8 mouse cellular contexts compared by ENCODE assay signal in the genomic region with DNA sequence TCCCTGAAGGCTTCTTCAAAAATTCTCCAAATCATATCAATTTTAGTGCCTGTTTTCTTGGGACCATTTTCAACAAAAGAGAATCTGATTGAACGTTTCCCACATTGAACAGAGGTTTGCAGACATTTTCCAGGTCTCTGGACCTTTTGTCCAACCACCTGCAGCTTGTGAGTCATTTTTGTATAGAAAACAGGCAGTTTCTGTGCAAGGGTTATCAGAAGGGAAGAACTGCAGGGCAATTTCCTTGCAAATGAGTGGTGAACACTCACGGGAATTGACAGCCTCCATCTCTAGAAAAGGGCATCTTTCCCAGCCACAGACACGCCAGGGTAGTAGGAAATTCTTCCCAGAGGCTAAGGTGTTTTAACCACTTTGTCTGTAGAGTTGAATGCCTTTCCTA. TPM values are rescaled to one million over a fixed set of nuclear protein-coding genes. Genes with fewer than 3 reads are reported as not detected.
DNase-seq lines count a peak whose midpoint lies in the region; ATAC-seq and TF ChIP-seq lines count a peak whose summit lies in the region.

No protein-coding gene starts in this region.

- TF ChIP-seq POLR2A in ES-Bruce4 (IDR thresholded peaks at IDR 0.05; ENCODE audit: insufficient read depth, low read length) = no peak

- H3K4me1 ChIP-seq in heart, embryonic 12.5 days (replicated peaks) = no peaks in the 10 kb centered on the region
- H3K4me1 ChIP-seq in ES-Bruce4 (ENCODE audit: control insufficient read depth, insufficient read depth, low read length) = no peaks in the 10 kb centered on the region
- H3K4me1 ChIP-seq in forebrain, embryonic 14.5 days (ENCODE audit: control insufficient read depth, insufficient read depth, low read length) = 0 out of 2 replicates have a peak, but pooled peaks cover 3% of the 10 kb centered on the region
- H3K4me1 ChIP-seq in liver, embryonic 14.5 days (replicated peaks; ENCODE audit: control insufficient read depth in 2 of 2, insufficient read depth in 2 of 2, low read length in 1 of 2) = peaks cover 0 to 6% of the 10 kb centered on the region in 2 experiments; a peak in 2 of 4 replicates

- no peak for TF ChIP-seq CTCF in ES-Bruce4 (IDR thresholded peaks at IDR 0.05; ENCODE audit: low read depth, low read length)
- TF ChIP-seq CTCF in liver, embryonic 14.5 days (IDR thresholded peaks at IDR 0.05; ENCODE audit: low read depth) = no peak

- no peak overlapping the region for H3K4me3 ChIP-seq in heart, embryonic 12.5 days
- H3K4me3 ChIP-seq in ES-Bruce4 (ENCODE audit: low read depth, low read length) = no peak overlapping the region
- H3K4me3 ChIP-seq in forebrain, embryonic 14.5 days (ENCODE audit: low read depth, low read length) = no peak overlapping the region
- no peak overlapping the region for H3K4me3 ChIP-seq in liver, embryonic 14.5 days (ENCODE audit: insufficient read depth in 1 of 2, low read depth in 2 of 2, low read length in 2 of 2)

- TF ChIP-seq EP300 in ES-Bruce4 (IDR thresholded peaks at IDR 0.05; ENCODE audit: insufficient read depth, low read depth, low read length) = no peak
- TF ChIP-seq EP300 in liver, embryonic 14.5 days (IDR thresholded peaks at IDR 0.05; ENCODE audit: low read depth) = no peak

- H3K27me3 ChIP-seq in heart, embryonic 12.5 days (replicated peaks) = no peaks in the 10 kb centered on the region
- no peaks in the 10 kb centered on the region for H3K27me3 ChIP-seq in ES-Bruce4 (ENCODE audit: control insufficient read depth, insufficient read depth, low read length, poor library complexity, severe bottlenecking)
- H3K27me3 ChIP-seq in forebrain, embryonic 14.5 days (replicated peaks; ENCODE audit: control insufficient read depth, insufficient read depth, low read length) = no peaks in the 10 kb centered on the region
- H3K27me3 ChIP-seq in liver, embryonic 14.5 days (ENCODE audit: control insufficient read depth, insufficient read depth, low read length) = no peaks in the 10 kb centered on the region

- no peak overlapping the region for H3K9ac ChIP-seq in heart, embryonic 12.5 days
- H3K9ac ChIP-seq in ES-Bruce4 (ENCODE audit: low read depth, poor library complexity, severe bottlenecking) = peak overlapping the region; percentile 80
- H3K9ac ChIP-seq in forebrain, embryonic 14.5 days (ENCODE audit: low read length) = no peak overlapping the region
- peak overlapping the region; percentile 75; the same call in 1 of the 2 replicates for H3K9ac ChIP-seq in liver, embryonic 14.5 days (replicated peaks)

- WGBS in heart, embryonic 12.5 days = 56% methylated on average over 3 of the region's 3 CpGs
- WGBS in forebrain, embryonic 14.5 days = 32% methylated on average over 3 of the region's 3 CpGs
- 50% methylated on average over 3 of the region's 3 CpGs for WGBS in liver, embryonic 14.5 days (ENCODE audit: insufficient replicate concordance)

- intact Hi-C loops in heart, postnatal 10 days (cut with DNase I) = loop anchor here (2.0 to 10.0 kb wide), 3 partner anchors 49 to 1519 kb away; no protein-coding TSS in a partner anchor

- H3K27ac ChIP-seq in heart, embryonic 12.5 days (ENCODE audit: poor library complexity, severe bottlenecking) = no peak overlapping the region
- peak overlapping the region; percentile 25; the same call in 1 of the 2 replicates for H3K27ac ChIP-seq in ES-Bruce4 (ENCODE audit: insufficient read depth, low read length)
- no peak overlapping the region for H3K27ac ChIP-seq in forebrain, embryonic 14.5 days (ENCODE audit: low read depth, low read length)
- H3K27ac ChIP-seq in liver, embryonic 14.5 days = no peak overlapping the region

- H3K4me2 ChIP-seq in heart, embryonic 12.5 days = peak overlapping the region; percentile 81
- peak overlapping the region; percentile 55 for H3K4me2 ChIP-seq in forebrain, embryonic 14.5 days (ENCODE audit: low read length)
- H3K4me2 ChIP-seq in liver, embryonic 14.5 days (ENCODE audit: low read depth) = peak overlapping the region; percentile 91

- no peaks in the 10 kb centered on the region for H3K9me3 ChIP-seq in heart, embryonic 12.5 days (replicated peaks)
- no peaks in the 10 kb centered on the region for H3K9me3 ChIP-seq in ES-Bruce4 (replicated peaks; ENCODE audit: control insufficient read depth, insufficient read depth, low read length, poor library complexity, severe bottlenecking)
- no peaks in the 10 kb centered on the region for H3K9me3 ChIP-seq in forebrain, embryonic 14.5 days (replicated peaks; ENCODE audit: control insufficient read depth, low read length)
- no peaks in the 10 kb centered on the region for H3K9me3 ChIP-seq in liver, embryonic 14.5 days (ENCODE audit: control insufficient read depth, low read length)

- no peaks in the 10 kb centered on the region for H3K36me3 ChIP-seq in heart, embryonic 12.5 days
- peaks cover 6% of the 10 kb centered on the region for H3K36me3 ChIP-seq in ES-Bruce4 (ENCODE audit: control insufficient read depth, insufficient read depth, low read length, poor library complexity, severe bottlenecking)
- 0 out of 2 replicates have a peak, but pooled peaks cover 3% of the 10 kb centered on the region for H3K36me3 ChIP-seq in forebrain, embryonic 14.5 days (ENCODE audit: control insufficient read depth, insufficient read depth, low read length)
- no peaks in the 10 kb centered on the region for H3K36me3 ChIP-seq in liver, embryonic 14.5 days (replicated peaks; ENCODE audit: control insufficient read depth, insufficient read depth, low read depth)

- DNase-seq in heart, postnatal 10 days = no peak
- peak; percentile 10 for DNase-seq in forebrain, embryonic 14.5 days (ENCODE audit: low spot score)
- no peak for DNase-seq in liver, embryonic 14.5 days (ENCODE audit: low read depth in 3 of 3, low spot score in 3 of 3)
- no peak for DNase-seq in layer of hippocampus, postnatal 10 days (ENCODE audit: low spot score in 2 of 2)
- no peak for DNase-seq in layer of hippocampus, adult 11-12 months (ENCODE audit: low spot score)
- no peak for DNase-seq in left cerebral cortex, adult 18-20 months (ENCODE audit: low spot score in 2 of 2)

- ATAC-seq in heart, embryonic 12.5 days (ENCODE audit: insufficient number of reproducible peaks, low FRiP score) = no peak
- ATAC-seq in forebrain, embryonic 14.5 days = no peak
- no peak for ATAC-seq in liver, embryonic 14.5 days (ENCODE audit: insufficient read depth)

RNA-seq across cellular contexts. Expression of a gene that starts 1.0 kb away (rescaled TPM):
- 20.5 and 22.9 TPM in 2 replicates for polyA plus RNA-seq in heart, embryonic 12.5 days (2016; fragmentation: Nextera tagmentation; extraction: Ambion mirVana)
- total RNA-seq in heart, postnatal 10 days (2021) = 10 to 100 TPM; 13.4 to 14.0 TPM
- polyA plus RNA-seq in ES-Bruce4 (2011; ENCODE audit: insufficient read depth, insufficient read length, low read depth, missing spikeins) = 83.6 and 87.5 TPM in 2 replicates
- 29.7 and 33.4 TPM in 2 replicates for polyA plus RNA-seq in forebrain, embryonic 14.5 days (2014; fragmentation: Nextera tagmentation; extraction: Ambion mirVana)
- 4.7 and 8.9 TPM in 2 replicates for polyA plus RNA-seq in liver, embryonic 14.5 days (2012; rRNA removed)
- polyA plus RNA-seq in liver, embryonic 14.5 days (2014; fragmentation: Nextera tagmentation; extraction: Ambion mirVana) = 17.6 and 18.1 TPM in 2 replicates
- 10 to 100 TPM; 10.5 to 13.9 TPM for total RNA-seq in layer of hippocampus, postnatal 10 days (2021)
- total RNA-seq in left cerebral cortex, adult 18-20 months (2021) = 10 to 100 TPM; 18.5 to 22.2 TPM

RNA-seq across cellular contexts. Expression of a gene that starts 22.1 kb away (rescaled TPM):
- 0.22 and 0.29 TPM in 2 replicates for polyA plus RNA-seq in heart, embryonic 12.5 days (2016; fragmentation: Nextera tagmentation; extraction: Ambion mirVana)
- total RNA-seq in heart, postnatal 10 days (2021) = under 1 TPM in 1 of 2 experiments, not detected in 1; 0.19 TPM
- polyA plus RNA-seq in ES-Bruce4 (2011; ENCODE audit: insufficient read depth, insufficient read length, low read depth, missing spikeins) = 0.67 and 1.3 TPM in 2 replicates
- 23.2 and 28.8 TPM in 2 replicates for polyA plus RNA-seq in forebrain, embryonic 14.5 days (2014; fragmentation: Nextera tagmentation; extraction: Ambion mirVana)
- polyA plus RNA-seq in liver, embryonic 14.5 days (2012; rRNA removed) = 0.39 and 0.50 TPM in 2 replicates
- 0.67 and 0.81 TPM in 2 replicates for polyA plus RNA-seq in liver, embryonic 14.5 days (2014; fragmentation: Nextera tagmentation; extraction: Ambion mirVana)
- 10 to 100 TPM; 35.5 to 41.4 TPM for total RNA-seq in layer of hippocampus, postnatal 10 days (2021)
- 10 to 100 TPM; 13.7 to 14.1 TPM for total RNA-seq in left cerebral cortex, adult 18-20 months (2021)

RNA-seq across cellular contexts. Expression of a gene that starts 22.1 kb away (rescaled TPM):
- 16.9 and 18.7 TPM in 2 replicates for polyA plus RNA-seq in heart, embryonic 12.5 days (2016; fragmentation: Nextera tagmentation; extraction: Ambion mirVana)
- 10 to 100 TPM; 12.6 to 13.0 TPM for total RNA-seq in heart, postnatal 10 days (2021)
- polyA plus RNA-seq in ES-Bruce4 (2011; ENCODE audit: insufficient read depth, insufficient read length, low read depth, missing spikeins) = 61.1 and 67.1 TPM in 2 replicates
- polyA plus RNA-seq in forebrain, embryonic 14.5 days (2014; fragmentation: Nextera tagmentation; extraction: Ambion mirVana) = 8.4 and 10.3 TPM in 2 replicates
- polyA plus RNA-seq in liver, embryonic 14.5 days (2012; rRNA removed) = 17.7 and 23.1 TPM in 2 replicates
- 40.2 and 48.1 TPM in 2 replicates for polyA plus RNA-seq in liver, embryonic 14.5 days (2014; fragmentation: Nextera tagmentation; extraction: Ambion mirVana)
- total RNA-seq in layer of hippocampus, postnatal 10 days (2021) = 1 to 10 TPM; 4.8 to 6.4 TPM
- total RNA-seq in left cerebral cortex, adult 18-20 months (2021) = 1 to 10 TPM; 5.1 to 6.4 TPM

Comparison
In these comparisons a context has a peak if more than half of its experiments do, and no peak if none do; other contexts are left out.
1. H3K9ac ChIP-seq: peak in ES-Bruce4 (single experiment) and liver, embryonic 14.5 days (single experiment); none in heart, embryonic 12.5 days (single experiment) and forebrain, embryonic 14.5 days (single experiment).
2. RNA of a gene that starts 22.1 kb away (polyA plus RNA-seq): 23.2 to 28.8 TPM in forebrain, embryonic 14.5 days; 0.39 to 0.81 TPM in liver, embryonic 14.5 days, 0.67 to 1.3 TPM in ES-Bruce4 and 0.22 to 0.29 TPM in heart, embryonic 12.5 days; every median in the first group is over 10 times any median in the second.
3. Peak in every context shown above with its lines, with median percentiles within 50 percentile points of each other: H3K4me2 ChIP-seq.